Mouse (Mus musculus): Measurements from ENCODE around the gene Lrrc4c. TPM values are rescaled to one million over a fixed set of nuclear protein-coding genes. Genes with fewer than 3 reads are reported as not detected.

The Lrrc4c gene
- polyA plus RNA-seq, 2 experiments, result 2.0 to 3.2 TPM

GRCm38 (mm10) chr2:96949531-96949930 lies 631.6 kb downstream of the Lrrc4c start:
- H3K9ac ChIP-seq (ENCODE audit: low read depth, low read length, severe bottlenecking), result no peak overlapping the region
- TF ChIP-seq POLR2A (IDR thresholded peaks at IDR 0.05; ENCODE audit: borderline replicate concordance, extremely low read depth, insufficient read depth, insufficient read length), result no peak
- 85% methylated on average over 3 of the region's 3 CpGs for WGBS
- H3K36me3 ChIP-seq (ENCODE audit: control insufficient read depth, insufficient read depth, low read length), result no peaks in the 10 kb centered on the region
- H3K27ac ChIP-seq (replicated peaks; ENCODE audit: low read depth, low read length), result no peak overlapping the region
- H3K4me2 ChIP-seq (replicated peaks; ENCODE audit: low read depth, low read length, severe bottlenecking), result no peak overlapping the region
- no peak overlapping the region for H3K4me3 ChIP-seq (replicated peaks; ENCODE audit: low read length)
- DNase-seq (ENCODE audit: low spot score), result no peak
- no peaks in the 10 kb centered on the region for H3K9me3 ChIP-seq (ENCODE audit: control insufficient read depth, low read length)
- no peaks in the 10 kb centered on the region for H3K4me1 ChIP-seq (ENCODE audit: control insufficient read depth, insufficient read depth, low read length)
- no peak for ATAC-seq (ENCODE audit: low FRiP score, low read depth)
- no peaks in the 10 kb centered on the region for H3K27me3 ChIP-seq (ENCODE audit: control insufficient read depth, insufficient read depth, low read length)

- H3K36me3 ChIP-seq (ENCODE audit: control insufficient read depth, insufficient read depth, low read length), result no peaks in the 10 kb centered on the region
- H3K27me3 ChIP-seq (ENCODE audit: control insufficient read depth, insufficient read depth, low read length), result no peaks in the 10 kb centered on the region
- H3K9me3 ChIP-seq (ENCODE audit: control insufficient read depth, low read length), result no peaks in the 10 kb centered on the region
- H3K27ac ChIP-seq (replicated peaks; ENCODE audit: low read depth, low read length), result no peak overlapping the region
- ATAC-seq (ENCODE audit: low FRiP score, low read depth) (no peak), DNase-seq (ENCODE audit: low spot score) (no peak)
- TF ChIP-seq POLR2A (IDR thresholded peaks at IDR 0.05; ENCODE audit: borderline replicate concordance, extremely low read depth, insufficient read depth, insufficient read length), result no peak
- H3K9ac ChIP-seq (ENCODE audit: low read depth, low read length, severe bottlenecking), result no peak overlapping the region
- no peaks in the 10 kb centered on the region for H3K4me1 ChIP-seq (ENCODE audit: control insufficient read depth, insufficient read depth, low read length)
- H3K4me3 ChIP-seq (replicated peaks; ENCODE audit: low read length), result no peak overlapping the region
- H3K4me2 ChIP-seq (replicated peaks; ENCODE audit: low read depth, low read length, severe bottlenecking), result no peak overlapping the region
These were observed 681.6 kb downstream of the Lrrc4c start for GRCm38 (mm10) chr2:96999521-96999920.

- no peak for TF ChIP-seq POLR2A (IDR thresholded peaks at IDR 0.05; ENCODE audit: borderline replicate concordance, extremely low read depth, insufficient read depth, insufficient read length)
- no peak for ATAC-seq (ENCODE audit: low FRiP score, low read depth)
- no peaks in the 10 kb centered on the region for H3K27me3 ChIP-seq (ENCODE audit: control insufficient read depth, insufficient read depth, low read length)
- H3K4me1 ChIP-seq (ENCODE audit: control insufficient read depth, insufficient read depth, low read length), result no peaks in the 10 kb centered on the region
- no peak overlapping the region for H3K4me2 ChIP-seq (replicated peaks; ENCODE audit: low read depth, low read length, severe bottlenecking)
- H3K9ac ChIP-seq (ENCODE audit: low read depth, low read length, severe bottlenecking), result no peak overlapping the region
- 74% methylated on average over 3 of the region's 3 CpGs for WGBS
- H3K4me3 ChIP-seq (replicated peaks; ENCODE audit: low read length), result no peak overlapping the region
- no peak for DNase-seq (ENCODE audit: low spot score)
- H3K27ac ChIP-seq (replicated peaks; ENCODE audit: low read depth, low read length), result no peak overlapping the region
- no peaks in the 10 kb centered on the region for H3K9me3 ChIP-seq (ENCODE audit: control insufficient read depth, low read length)
- H3K36me3 ChIP-seq (ENCODE audit: control insufficient read depth, insufficient read depth, low read length), result no peaks in the 10 kb centered on the region
These were observed 700.4 kb downstream of the Lrrc4c start for GRCm38 (mm10) chr2:97018319-97018718.

GRCm38 (mm10) chr2:97026991-97027390 lies 709.0 kb downstream of the Lrrc4c start:
- H3K27me3 ChIP-seq (ENCODE audit: control insufficient read depth, insufficient read depth, low read length), result no peaks in the 10 kb centered on the region
- no peak overlapping the region for H3K9ac ChIP-seq (ENCODE audit: low read depth, low read length, severe bottlenecking)
- no peak overlapping the region for H3K4me2 ChIP-seq (replicated peaks; ENCODE audit: low read depth, low read length, severe bottlenecking)
- no peaks in the 10 kb centered on the region for H3K4me1 ChIP-seq (ENCODE audit: control insufficient read depth, insufficient read depth, low read length)
- WGBS, result 67% methylated on average over 1 of the region's 1 CpGs
- DNase-seq (ENCODE audit: low spot score) (no peak), ATAC-seq (ENCODE audit: low FRiP score, low read depth) (no peak)
- TF ChIP-seq POLR2A (IDR thresholded peaks at IDR 0.05; ENCODE audit: borderline replicate concordance, extremely low read depth, insufficient read depth, insufficient read length), result no peak
- no peak overlapping the region for H3K27ac ChIP-seq (replicated peaks; ENCODE audit: low read depth, low read length)
- no peaks in the 10 kb centered on the region for H3K36me3 ChIP-seq (ENCODE audit: control insufficient read depth, insufficient read depth, low read length)
- H3K9me3 ChIP-seq (ENCODE audit: control insufficient read depth, low read length), result no peaks in the 10 kb centered on the region
- H3K4me3 ChIP-seq (replicated peaks; ENCODE audit: low read length), result no peak overlapping the region

GRCm38 (mm10) chr2:97027585-97027984 lies 709.6 kb downstream of the Lrrc4c start:
- Histone ChIP-seq H3K9me3 (ENCODE audit: control insufficient read depth, low read length) (no peaks in the 10 kb centered on the region), H3K9ac (ENCODE audit: low read depth, low read length, severe bottlenecking) (no peak overlapping the region), H3K36me3 (ENCODE audit: control insufficient read depth, insufficient read depth, low read length) (no peaks in the 10 kb centered on the region), H3K4me3 (replicated peaks; ENCODE audit: low read length) (no peak overlapping the region), H3K4me1 (ENCODE audit: control insufficient read depth, insufficient read depth, low read length) (no peaks in the 10 kb centered on the region), H3K4me2 (replicated peaks; ENCODE audit: low read depth, low read length, severe bottlenecking) (no peak overlapping the region), H3K27me3 (ENCODE audit: control insufficient read depth, insufficient read depth, low read length) (no peaks in the 10 kb centered on the region), H3K27ac (replicated peaks; ENCODE audit: low read depth, low read length) (no peak overlapping the region)
- WGBS, result 86% methylated on average over 1 of the region's 1 CpGs
- ATAC-seq (ENCODE audit: low FRiP score, low read depth) (no peak), DNase-seq (ENCODE audit: low spot score) (no peak)
- TF ChIP-seq POLR2A (IDR thresholded peaks at IDR 0.05; ENCODE audit: borderline replicate concordance, extremely low read depth, insufficient read depth, insufficient read length), result no peak

GRCm38 (mm10) chr2:97036401-97036800 lies 718.4 kb downstream of the Lrrc4c start:
- H3K4me3 ChIP-seq (replicated peaks; ENCODE audit: low read length), result no peak overlapping the region
- no peak overlapping the region for H3K4me2 ChIP-seq (replicated peaks; ENCODE audit: low read depth, low read length, severe bottlenecking)
- H3K27ac ChIP-seq (replicated peaks; ENCODE audit: low read depth, low read length), result no peak overlapping the region
- H3K27me3 ChIP-seq (ENCODE audit: control insufficient read depth, insufficient read depth, low read length), result no peaks in the 10 kb centered on the region
- H3K4me1 ChIP-seq (ENCODE audit: control insufficient read depth, insufficient read depth, low read length), result no peaks in the 10 kb centered on the region
- TF ChIP-seq POLR2A (IDR thresholded peaks at IDR 0.05; ENCODE audit: borderline replicate concordance, extremely low read depth, insufficient read depth, insufficient read length), result no peak
- no peak overlapping the region for H3K9ac ChIP-seq (ENCODE audit: low read depth, low read length, severe bottlenecking)
- H3K36me3 ChIP-seq (ENCODE audit: control insufficient read depth, insufficient read depth, low read length), result no peaks in the 10 kb centered on the region
- DNase-seq (ENCODE audit: low spot score), result no peak
- no peaks in the 10 kb centered on the region for H3K9me3 ChIP-seq (ENCODE audit: control insufficient read depth, low read length)
- no peak for ATAC-seq (ENCODE audit: low FRiP score, low read depth)
